Mouse (Mus musculus): ENCODE measurements around the gene Calml4.
A peak's percentile ranks its signal among the peaks of the same experiment; 100 is the strongest.

The Calml4 gene

GRCm38 (mm10) chr9:62903841-62904240 lies 46.0 kb downstream of the Calml4 start:
- DNase-seq: peak; percentile 1

GRCm38 (mm10) chr9:62905039-62905438 lies 47.2 kb downstream of the Calml4 start:
- DNase-seq: no peak

- DNase-seq: peak; percentile 1
Observed at GRCm38 (mm10) chr9:62913390-62914069, 55.6 kb downstream of the Calml4 start.

GRCm38 (mm10) chr9:62917059-62917458 lies 59.2 kb downstream of the Calml4 start:
- DNase-seq: no peak

GRCm38 (mm10) chr9:62920877-62921276 lies 63.0 kb downstream of the Calml4 start:
- DNase-seq: no peak

GRCm38 (mm10) chr9:62924886-62925610 lies 67.2 kb downstream of the Calml4 start:
- DNase-seq: no peak

Measured in kidney, adult 18-20 months (tissue).